Mouse (Mus musculus): ENCODE data around the gene Mtus2. TPM values are rescaled to one million over a fixed set of nuclear protein-coding genes. Genes with fewer than 3 reads are reported as not detected.

The Mtus2 gene
- polyA plus RNA-seq, 1 experiment from 2014 or later = 15.8 TPM

GRCm38 (mm10) chr5:148344374-148344773 lies 387.3 kb downstream of the Mtus2 start:
- no peak for ATAC-seq
- no peak overlapping the region for H3K9ac ChIP-seq (ENCODE audit: low read depth, low read length)
- peaks cover 23% of the 10 kb centered on the region for H3K36me3 ChIP-seq (ENCODE audit: control insufficient read depth, insufficient read depth)
- WGBS = 74% methylated on average over 5 of the region's 5 CpGs
- no peaks in the 10 kb centered on the region for H3K9me3 ChIP-seq (ENCODE audit: control insufficient read depth)
- H3K27ac ChIP-seq (ENCODE audit: low read depth, low read length) = no peak overlapping the region
- no peak overlapping the region for H3K4me3 ChIP-seq (ENCODE audit: low read depth, low read length)
- no peak for TF ChIP-seq CTCF (IDR thresholded peaks at IDR 0.05; ENCODE audit: low read depth)
- H3K27me3 ChIP-seq (replicated peaks; ENCODE audit: control insufficient read depth, insufficient read depth, low read length) = no peaks in the 10 kb centered on the region
- H3K4me1 ChIP-seq (replicated peaks; ENCODE audit: control insufficient read depth, insufficient read depth, low read length) = no peaks in the 10 kb centered on the region; the same call in 1 of the 2 replicates
- no peak overlapping the region for H3K4me2 ChIP-seq (replicated peaks; ENCODE audit: low read depth)

DNA sequence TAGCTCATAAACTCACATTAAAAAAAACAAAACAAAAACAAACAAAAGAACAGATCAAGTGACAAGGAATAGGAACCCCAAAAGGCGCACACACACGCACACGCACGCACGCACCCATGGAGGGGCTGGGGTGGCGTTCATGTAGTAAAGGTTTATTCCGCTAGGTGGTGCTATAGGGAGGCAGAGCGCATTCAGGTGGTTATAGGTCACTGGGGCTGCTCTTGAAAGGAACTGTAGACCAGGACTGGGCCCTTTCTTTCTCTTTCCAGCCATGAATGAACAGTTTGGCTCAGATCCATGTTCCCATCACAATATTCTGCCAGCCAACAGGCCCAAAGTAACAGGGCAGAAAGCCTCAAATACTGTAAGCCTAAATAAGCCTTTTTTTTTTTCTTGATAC lies 389.4 kb downstream of the Mtus2 start:
- H3K4me1 ChIP-seq (replicated peaks; ENCODE audit: control insufficient read depth, insufficient read depth, low read length) = no peaks in the 10 kb centered on the region; the same call in 1 of the 2 replicates
- no peaks in the 10 kb centered on the region for H3K27me3 ChIP-seq (replicated peaks; ENCODE audit: control insufficient read depth, insufficient read depth, low read length)
- TF ChIP-seq CTCF (IDR thresholded peaks at IDR 0.05; ENCODE audit: low read depth) = peak; percentile 70
- no peak overlapping the region for H3K9ac ChIP-seq (ENCODE audit: low read depth, low read length)
- H3K9me3 ChIP-seq (ENCODE audit: control insufficient read depth) = no peaks in the 10 kb centered on the region
- no peak for ATAC-seq
- no peak overlapping the region for H3K4me2 ChIP-seq (replicated peaks; ENCODE audit: low read depth)
- peaks cover 17% of the 10 kb centered on the region for H3K36me3 ChIP-seq (ENCODE audit: control insufficient read depth, insufficient read depth)
- no peak overlapping the region for H3K27ac ChIP-seq (ENCODE audit: low read depth, low read length)
- 87% methylated on average over 8 of the region's 8 CpGs for WGBS
- no peak overlapping the region for H3K4me3 ChIP-seq (ENCODE audit: low read depth, low read length)

DNA sequence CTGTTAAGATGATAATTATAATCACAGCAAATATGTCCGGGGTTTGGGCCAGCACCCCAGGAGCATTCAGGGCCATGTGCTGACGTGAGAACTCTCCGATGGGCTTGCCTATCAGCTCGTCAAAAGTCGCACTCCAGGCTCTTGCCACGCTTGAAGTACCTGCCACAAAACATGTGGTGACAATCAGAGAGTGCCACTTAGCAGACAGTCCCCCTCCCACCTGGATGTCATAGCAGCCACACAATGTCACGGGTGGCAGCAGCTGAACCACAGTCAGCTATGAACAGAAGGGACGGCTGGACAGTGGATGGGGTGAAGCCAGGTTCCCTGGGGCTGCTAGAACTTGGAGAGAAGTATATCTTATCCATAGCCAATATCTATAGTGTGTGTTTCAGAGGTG lies 391.0 kb downstream of the Mtus2 start:
- no peak overlapping the region for H3K9ac ChIP-seq (ENCODE audit: low read depth, low read length)

DNA sequence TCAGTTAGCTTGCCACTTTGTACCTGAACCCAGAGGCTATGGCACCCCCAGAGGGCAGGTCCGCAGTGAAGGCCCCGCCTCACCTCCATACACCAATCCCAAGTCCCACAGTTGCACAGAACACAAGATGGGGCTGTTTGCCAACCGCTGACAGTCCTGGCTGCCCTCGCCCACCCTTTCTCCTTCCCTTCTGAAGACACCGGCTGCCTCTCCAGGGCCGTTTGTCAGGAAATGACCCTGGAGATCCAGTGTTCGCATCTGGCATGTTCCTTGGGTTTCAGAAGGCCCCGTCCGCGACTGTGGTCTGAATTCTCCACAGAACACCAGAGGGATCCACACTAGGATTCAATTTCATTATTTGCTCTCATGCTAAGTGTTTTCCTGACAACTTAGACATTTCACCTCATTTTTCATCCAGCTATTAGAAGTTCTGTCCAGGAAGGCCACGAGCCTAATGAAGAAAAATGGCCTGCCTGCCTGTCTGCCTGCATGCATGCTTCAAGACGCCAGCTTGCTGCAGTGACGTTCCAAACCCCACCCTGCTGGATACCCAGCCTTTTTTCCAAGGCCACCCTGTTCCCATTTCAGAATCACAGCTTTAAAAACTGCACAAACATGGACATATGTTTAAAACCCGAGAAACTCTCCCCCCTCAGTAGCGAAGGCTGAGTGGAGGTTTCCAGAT lies 392.3 kb downstream of the Mtus2 start:
- Histone ChIP-seq H3K4me1 (replicated peaks; ENCODE audit: control insufficient read depth, insufficient read depth, low read length) (no peaks in the 10 kb centered on the region), H3K4me2 (replicated peaks; ENCODE audit: low read depth) (no peak overlapping the region), H3K9me3 (ENCODE audit: control insufficient read depth) (no peaks in the 10 kb centered on the region), H3K27me3 (replicated peaks; ENCODE audit: control insufficient read depth, insufficient read depth, low read length) (no peaks in the 10 kb centered on the region), H3K27ac (ENCODE audit: low read depth, low read length) (no peak overlapping the region), H3K9ac (ENCODE audit: low read depth, low read length) (no peak overlapping the region), H3K4me3 (ENCODE audit: low read depth, low read length) (no peak overlapping the region), H3K36me3 (ENCODE audit: control insufficient read depth, insufficient read depth) (peaks cover 24% of the 10 kb centered on the region)
- no peak for ATAC-seq
- 57% methylated on average over 15 of the region's 15 CpGs for WGBS
- TF ChIP-seq CTCF (IDR thresholded peaks at IDR 0.05; ENCODE audit: low read depth) = peak; percentile 45

More for the DNA sequence above, 391.0 kb downstream of the Mtus2 start:
- no peak for ATAC-seq
- Histone ChIP-seq H3K27me3 (replicated peaks; ENCODE audit: control insufficient read depth, insufficient read depth, low read length) (no peaks in the 10 kb centered on the region), H3K27ac (ENCODE audit: low read depth, low read length) (no peak overlapping the region), H3K36me3 (ENCODE audit: control insufficient read depth, insufficient read depth) (peaks cover 24% of the 10 kb centered on the region), H3K4me1 (replicated peaks; ENCODE audit: control insufficient read depth, insufficient read depth, low read length) (no peaks in the 10 kb centered on the region), H3K9me3 (ENCODE audit: control insufficient read depth) (no peaks in the 10 kb centered on the region), H3K4me2 (replicated peaks; ENCODE audit: low read depth) (no peak overlapping the region), H3K4me3 (ENCODE audit: low read depth, low read length) (no peak overlapping the region)
- TF ChIP-seq CTCF (IDR thresholded peaks at IDR 0.05; ENCODE audit: low read depth) = no peak
- WGBS = 82% methylated on average over 8 of the region's 8 CpGs

- Histone ChIP-seq H3K4me2 (replicated peaks; ENCODE audit: low read depth) (no peak overlapping the region), H3K4me1 (replicated peaks; ENCODE audit: control insufficient read depth, insufficient read depth, low read length) (no peaks in the 10 kb centered on the region), H3K27ac (ENCODE audit: low read depth, low read length) (no peak overlapping the region), H3K36me3 (ENCODE audit: control insufficient read depth, insufficient read depth) (peaks cover 8% of the 10 kb centered on the region; the same call in 1 of the 2 replicates), H3K9ac (ENCODE audit: low read depth, low read length) (no peak overlapping the region), H3K9me3 (ENCODE audit: control insufficient read depth) (no peaks in the 10 kb centered on the region), H3K27me3 (replicated peaks; ENCODE audit: control insufficient read depth, insufficient read depth, low read length) (no peaks in the 10 kb centered on the region), H3K4me3 (ENCODE audit: low read depth, low read length) (no peak overlapping the region)
- WGBS = 73% methylated on average over 16 of the region's 16 CpGs
- no peak for TF ChIP-seq CTCF (IDR thresholded peaks at IDR 0.05; ENCODE audit: low read depth)
- ATAC-seq = no peak
Measured at GRCm38 (mm10) chr5:148353429-148353828, 396.3 kb downstream of the Mtus2 start.

- H3K27me3 ChIP-seq (replicated peaks; ENCODE audit: control insufficient read depth, insufficient read depth, low read length) = no peaks in the 10 kb centered on the region
- WGBS = 76% methylated on average over 8 of the region's 8 CpGs
Measured at GRCm38 (mm10) chr5:148354536-148354935, 397.4 kb downstream of the Mtus2 start.

More at GRCm38 (mm10) chr5:148354536-148354935, 397.4 kb downstream of the Mtus2 start:
- no peaks in the 10 kb centered on the region for H3K4me1 ChIP-seq (replicated peaks; ENCODE audit: control insufficient read depth, insufficient read depth, low read length)
- ATAC-seq = no peak
- no peak overlapping the region for H3K4me3 ChIP-seq (ENCODE audit: low read depth, low read length)
- no peak overlapping the region for H3K27ac ChIP-seq (ENCODE audit: low read depth, low read length)
- no peak overlapping the region for H3K4me2 ChIP-seq (replicated peaks; ENCODE audit: low read depth)
- H3K9ac ChIP-seq (ENCODE audit: low read depth, low read length) = no peak overlapping the region
- no peaks in the 10 kb centered on the region for H3K9me3 ChIP-seq (ENCODE audit: control insufficient read depth)
- TF ChIP-seq CTCF (IDR thresholded peaks at IDR 0.05; ENCODE audit: low read depth) = no peak
- H3K36me3 ChIP-seq (ENCODE audit: control insufficient read depth, insufficient read depth) = peaks cover 12% of the 10 kb centered on the region; the same call in 1 of the 2 replicates

All from intestine, postnatal 0 days (tissue).